Mouse (Mus musculus): Measurements from ENCODE around the gene Lsm11.
"Not testable (repeated sequence)": the region's sequence is repeated elsewhere in the genome, so short reads cannot be mapped to it uniquely, and the experiment has no call there.

Lsm11 gene

GRCm38 (mm10) chr11:45883270-45883931, 61.3 kb downstream of the Lsm11 start:
- DNase-seq (ENCODE audit: low spot score): no peak

DNA sequence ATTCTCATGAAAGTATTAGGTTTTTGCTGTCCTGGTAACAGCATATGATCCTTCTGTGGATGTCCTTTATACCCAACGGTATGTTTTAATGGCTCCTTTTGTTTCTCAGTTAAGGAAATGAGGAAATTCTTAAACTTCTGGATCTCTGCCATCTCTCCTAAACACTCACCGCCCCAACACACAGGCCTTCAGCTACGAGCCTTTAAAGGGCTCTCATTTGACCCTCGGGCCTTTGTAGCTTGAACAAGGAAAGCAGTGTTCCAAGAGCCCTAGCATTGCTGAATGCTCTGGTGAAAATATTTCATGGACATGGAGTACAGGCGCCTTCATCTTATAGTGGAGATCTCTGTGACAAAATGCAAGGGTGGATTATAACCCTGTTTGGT, 63.1 kb downstream of the Lsm11 start:
- no peak for DNase-seq (ENCODE audit: low spot score)

DNA sequence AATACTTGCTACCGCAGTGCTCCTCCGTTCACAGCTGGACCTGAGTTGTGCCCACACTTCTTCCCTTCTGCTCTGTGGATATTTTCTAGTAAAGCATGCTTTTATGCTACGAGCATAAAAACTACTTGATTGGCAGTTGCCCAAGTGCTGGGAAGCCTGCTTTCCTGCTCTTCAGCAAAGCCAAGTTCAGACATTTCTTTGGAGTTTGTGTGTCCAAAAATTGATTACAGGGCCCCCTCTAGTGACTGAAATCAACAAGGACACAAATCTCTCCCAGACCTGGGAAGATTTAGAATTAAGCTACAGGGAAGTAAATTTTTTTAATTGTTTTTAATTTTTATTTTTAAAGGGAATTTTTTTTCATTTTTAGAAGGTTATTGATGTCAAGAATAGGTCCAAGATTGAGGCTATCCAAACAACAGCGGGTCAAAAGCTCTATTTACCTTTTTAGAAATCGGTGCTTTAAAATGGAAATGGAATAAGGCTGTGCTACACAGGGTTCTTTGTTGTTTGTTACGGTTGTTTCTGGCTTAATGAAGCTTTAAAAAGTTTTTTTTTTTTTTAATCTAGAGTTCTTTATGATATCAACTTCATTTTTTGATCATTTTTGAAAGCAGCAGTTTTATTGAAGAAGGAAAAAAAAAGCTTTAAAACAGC, 63.6 kb downstream of the Lsm11 start:
- peak; percentile 15 for DNase-seq (ENCODE audit: low spot score)

- DNase-seq (ENCODE audit: low spot score): not testable (repeated sequence)
Measured at GRCm38 (mm10) chr11:45879366-45879765, 65.4 kb downstream of the Lsm11 start.
